Mouse (Mus musculus) bone marrow, adult 2 months (tissue): Measurements from ENCODE around the gene Mipep. TPM values are rescaled to one million over a fixed set of nuclear protein-coding genes. Genes with fewer than 3 reads are reported as not detected.

Experiments used
- H3K27ac ChIP-seq: fragments of 200-500 bp; 2 replicates; pipeline ENCODE4 v1.5.1; 2012; ENCODE audit warnings: low read depth, mild to moderate bottlenecking, control low read depth, inconsistent platforms, low read length; ENCODE audit not compliant: control insufficient read depth, poor library complexity, insufficient read depth
- H3K4me1 ChIP-seq: fragments of 200-500 bp; 2 replicates; pipeline ENCODE4 v1.6.1; 2011; ENCODE audit warnings: low read length; ENCODE audit not compliant: control insufficient read depth, insufficient read depth
- H3K4me3 ChIP-seq: fragments of 200-500 bp; replicated peaks from 2 replicates; pipeline ENCODE3; 2011; ENCODE audit warnings: mild to moderate bottlenecking, low read depth, low read length, control low read depth; ENCODE audit not compliant: control insufficient read depth
- CTCF ChIP-seq: fragments of 200-500 bp; IDR thresholded peaks from 2 replicates; pipeline ENCODE4 v1.5.1; 2011; ENCODE audit warnings: low read length, control low read depth; ENCODE audit not compliant: control insufficient read depth, insufficient read depth
- POLR2A ChIP-seq: fragments of 200-500 bp; IDR thresholded peaks from 2 replicates; pipeline ENCODE4 v1.6.1; 2011; ENCODE audit warnings: low read depth, mild to moderate bottlenecking, control low read depth, low read length, borderline replicate concordance; ENCODE audit not compliant: control insufficient read depth
- WGBS: fragments of 180-500 bp; shearing (Covaris S2); methylation state at CpG from one replicate; pipeline ENCODE4 v1.1.7; 2018; 5-methylcytosine and 5-hydroxymethylcytosine counted together
- polyA plus RNA-seq: library from polyadenylated mRNA; stranded (reverse); fragments of >200 nt; gene quantifications from 2 replicates; pipeline ENCODE4 v1.2.4, GENCODE M21; 2011; ENCODE audit warnings: low replicate concordance; ENCODE audit not compliant: missing spikeins, insufficient read depth, insufficient read length

The Mipep gene
- polyA plus RNA-seq, 1 experiment, result 3.4 TPM

DNA sequence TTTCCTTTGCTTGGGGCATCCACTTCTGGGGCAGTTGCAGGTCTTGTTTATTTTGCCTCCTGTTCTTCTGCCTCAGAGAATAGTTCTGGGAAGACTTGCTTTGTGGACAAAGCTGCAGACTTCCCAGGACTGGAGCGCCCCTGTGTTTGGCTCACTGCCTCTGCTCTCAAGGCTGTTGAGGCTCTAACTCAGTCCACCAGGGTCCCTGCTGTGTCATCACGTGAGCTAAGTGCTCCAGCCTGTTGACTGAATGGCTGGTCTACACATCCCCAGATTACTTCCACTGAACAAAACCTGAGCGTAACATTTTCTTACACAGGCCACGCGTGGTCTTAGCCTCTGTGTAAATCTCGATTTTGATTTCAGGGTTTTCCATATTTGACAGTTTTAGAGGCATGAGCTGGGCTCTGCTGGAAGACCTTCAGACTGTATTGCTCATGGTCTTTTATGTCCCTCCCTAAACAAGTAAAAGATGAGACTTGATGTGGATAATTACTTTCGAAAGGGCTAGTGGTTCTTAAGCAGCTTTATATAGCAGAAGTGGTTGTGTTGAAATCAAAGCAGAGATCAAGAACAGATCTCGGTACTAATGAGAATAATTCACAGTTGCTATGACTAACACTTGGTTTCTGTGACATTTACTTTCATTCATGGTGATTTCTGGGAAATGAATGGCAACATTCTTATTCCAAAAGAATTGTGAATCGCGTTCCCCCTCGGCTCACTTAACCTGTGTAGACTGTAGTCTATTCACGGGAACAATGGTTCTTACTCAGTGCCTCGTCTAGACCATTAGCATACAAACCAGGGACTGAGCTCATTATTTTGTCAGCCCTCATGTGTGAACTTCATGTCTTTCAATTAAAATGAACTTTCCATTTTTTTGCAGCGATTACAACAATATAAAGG lies 31.2 kb upstream of the Mipep start:
- no peak overlapping the region for H3K4me3 ChIP-seq
- WGBS, result 74% methylated on average over 14 of the region's 14 CpGs
- no peak for TF ChIP-seq POLR2A
- no peak for TF ChIP-seq CTCF
- H3K4me1 ChIP-seq, result peaks cover 8% of the 10 kb centered on the region; the same call in 1 of the 2 replicates
- H3K27ac ChIP-seq, result peak overlapping the region; percentile 20; the same call in 1 of the 2 replicates

DNA sequence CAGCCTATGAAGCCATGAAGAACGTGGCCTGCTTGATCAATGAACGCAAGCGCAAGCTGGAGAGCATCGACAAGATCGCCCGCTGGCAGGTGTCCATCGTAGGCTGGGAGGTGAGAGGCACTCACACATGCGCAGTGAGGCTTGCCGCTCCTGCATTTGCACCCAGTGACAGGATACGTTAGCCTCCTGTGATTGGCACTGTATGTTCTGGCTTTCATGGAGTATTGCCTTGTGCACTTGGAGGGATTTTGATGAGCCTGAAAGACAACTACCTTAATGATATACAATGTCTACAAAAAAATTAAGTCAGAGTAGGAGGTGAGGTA lies 30.6 kb upstream of the Mipep start:
- Histone ChIP-seq H3K4me3 (no peak overlapping the region), H3K27ac (no peak overlapping the region), H3K4me1 (peaks cover 11% of the 10 kb centered on the region; the same call in 1 of the 2 replicates)
- WGBS, result 94% methylated on average over 10 of the region's 10 CpGs
- TF ChIP-seq POLR2A (no peak), CTCF (no peak)

DNA sequence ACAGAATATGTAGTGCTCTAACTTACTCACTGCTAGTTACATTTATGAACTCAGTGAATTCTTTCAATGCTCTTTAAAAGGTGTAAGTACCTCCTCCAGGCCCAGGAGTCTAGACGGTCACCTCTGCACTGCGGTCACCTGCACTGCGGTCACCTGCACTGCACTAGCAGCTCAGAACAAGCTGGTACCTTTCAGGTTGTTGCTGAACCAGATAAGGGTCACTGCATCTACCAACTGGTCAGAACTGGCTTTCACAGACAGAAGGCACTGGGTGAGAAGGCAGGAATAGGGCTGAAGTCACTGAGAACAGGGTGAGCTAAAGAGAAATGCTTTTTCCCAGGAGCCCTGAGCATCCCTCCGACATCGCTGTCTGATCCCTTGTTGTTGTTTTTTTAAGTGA lies 29.7 kb upstream of the Mipep start:
- 95% methylated on average over 5 of the region's 5 CpGs for WGBS
- no peak for TF ChIP-seq CTCF
- TF ChIP-seq POLR2A, result no peak

DNA sequence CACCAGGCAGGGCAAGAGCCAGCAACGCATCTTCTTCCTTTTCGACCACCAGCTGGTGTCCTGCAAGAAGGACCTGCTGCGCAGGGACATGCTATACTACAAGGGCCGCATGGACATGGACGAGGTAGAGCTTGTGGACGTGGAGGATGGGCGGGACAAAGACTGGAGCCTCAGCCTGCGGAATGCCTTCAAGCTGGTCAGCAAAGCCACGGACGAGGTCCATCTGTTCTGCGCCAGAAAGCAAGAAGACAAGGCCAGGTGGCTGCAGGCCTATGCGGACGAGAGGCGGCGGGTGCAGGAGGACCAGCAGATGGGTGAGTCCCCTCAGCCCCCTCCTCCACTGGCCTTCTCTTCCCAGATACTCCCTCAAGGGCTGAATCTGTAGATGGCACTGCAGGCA lies 28.1 kb upstream of the Mipep start:
- H3K4me3 ChIP-seq, result no peak overlapping the region
- 88% methylated on average over 15 of the region's 15 CpGs for WGBS
- TF ChIP-seq CTCF, result no peak
- H3K27ac ChIP-seq, result no peak overlapping the region; the same call in 1 of the 2 replicates
- H3K4me1 ChIP-seq, result peaks cover 6% of the 10 kb centered on the region; the same call in 1 of the 2 replicates

More for the DNA sequence above, 29.7 kb upstream of the Mipep start:
- H3K27ac ChIP-seq, result no peak overlapping the region
- no peak overlapping the region for H3K4me3 ChIP-seq
- H3K4me1 ChIP-seq, result peaks cover 11% of the 10 kb centered on the region; the same call in 1 of the 2 replicates

DNA sequence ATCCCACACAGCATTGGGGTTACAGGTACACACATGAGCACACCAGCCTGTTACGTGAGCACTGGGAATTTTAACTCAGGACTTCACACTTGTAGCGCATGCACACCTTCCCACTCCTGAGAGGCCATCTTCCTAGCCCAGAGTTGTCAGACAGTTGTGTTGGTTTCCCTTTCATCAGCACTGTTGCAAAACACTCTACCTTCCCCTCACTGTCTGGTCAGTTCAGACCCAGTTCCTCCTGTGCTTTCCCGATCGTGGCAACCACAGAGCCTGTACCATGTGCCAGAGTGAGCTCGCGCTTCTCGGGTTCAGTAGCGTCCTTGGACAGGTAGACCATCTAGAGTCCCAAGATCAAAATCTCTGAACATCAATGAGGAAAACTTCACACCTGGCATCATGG lies 27.1 kb upstream of the Mipep start:
- Histone ChIP-seq H3K4me1 (peaks cover 6% of the 10 kb centered on the region; the same call in 1 of the 2 replicates), H3K4me3 (no peak overlapping the region), H3K27ac (peak overlapping the region; percentile 67; the same call in 1 of the 2 replicates)
- WGBS, result 44% methylated on average over 8 of the region's 8 CpGs
- no peak for TF ChIP-seq POLR2A
- no peak for TF ChIP-seq CTCF

DNA sequence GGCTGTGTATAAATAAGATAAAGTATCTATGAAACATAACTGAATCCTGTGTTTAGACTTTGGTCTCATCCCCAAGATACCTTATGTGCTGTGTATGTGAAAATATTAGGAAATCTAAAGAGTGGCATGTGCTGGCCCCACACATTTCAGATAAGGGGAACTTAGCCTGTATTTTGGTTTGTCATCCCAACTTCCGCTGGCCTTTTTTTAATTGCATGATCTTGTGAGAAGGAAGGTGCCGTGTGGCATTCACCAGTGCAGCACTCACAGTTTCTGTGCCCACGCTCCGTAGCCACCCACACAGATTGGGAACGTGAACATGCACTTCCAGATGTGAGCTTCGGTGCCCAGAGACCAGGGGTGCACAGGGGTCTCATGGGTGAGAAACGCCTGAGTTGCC lies 26.7 kb upstream of the Mipep start:
- TF ChIP-seq CTCF (no peak), POLR2A (0 out of 2 replicates have a peak, but pooled peaks have one; percentile 10)
- 45% methylated on average over 7 of the region's 7 CpGs for WGBS
- H3K4me3 ChIP-seq, result no peak overlapping the region
- H3K4me1 ChIP-seq, result peaks cover 6% of the 10 kb centered on the region; the same call in 1 of the 2 replicates
- H3K27ac ChIP-seq, result peak overlapping the region; percentile 49

DNA sequence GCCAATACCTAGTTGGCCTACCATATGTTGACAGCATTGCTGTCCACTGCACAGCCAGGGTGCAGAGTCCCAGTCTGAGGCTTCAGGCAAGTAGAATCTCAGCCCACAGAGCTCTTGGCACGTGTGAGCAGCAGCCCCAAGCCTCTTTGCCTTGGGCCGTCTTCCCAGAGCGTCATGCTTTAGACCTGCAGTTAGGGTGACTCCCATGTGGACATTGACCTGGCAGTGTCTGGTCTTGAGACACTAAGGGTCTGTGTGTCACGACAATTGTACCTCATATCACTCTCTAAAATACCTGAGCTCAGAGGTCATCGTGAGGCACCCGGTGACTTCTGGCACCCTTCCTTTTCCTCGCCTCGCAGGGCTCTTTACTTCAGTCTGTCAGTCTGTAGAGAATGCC lies 25.3 kb upstream of the Mipep start:
- 85% methylated on average over 8 of the region's 8 CpGs for WGBS
- H3K4me3 ChIP-seq, result no peak overlapping the region
- TF ChIP-seq POLR2A (no peak), CTCF (no peak)
- no peak overlapping the region for H3K27ac ChIP-seq
- H3K4me1 ChIP-seq, result peaks cover 5% of the 10 kb centered on the region; the same call in 1 of the 2 replicates

DNA sequence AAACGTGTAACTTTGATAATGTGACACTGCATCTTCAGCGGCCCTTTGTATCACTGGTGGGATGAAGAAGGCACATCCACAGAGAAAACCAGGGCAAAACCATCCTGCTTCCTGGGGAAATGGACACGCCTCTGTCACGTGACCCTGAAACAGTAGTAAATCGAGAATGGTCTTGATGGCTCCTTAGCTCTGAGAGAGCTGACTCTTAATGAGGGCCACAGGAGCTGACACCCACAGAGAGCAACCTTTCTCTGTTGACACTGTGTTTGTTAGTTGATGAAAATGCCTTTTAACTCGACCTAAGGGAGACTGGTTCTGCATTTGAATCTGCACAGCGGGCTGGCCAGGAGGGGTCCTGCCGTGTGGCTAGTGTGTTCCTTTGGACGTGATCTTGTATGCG lies 22.6 kb upstream of the Mipep start:
- 77% methylated on average over 10 of the region's 10 CpGs for WGBS
- H3K4me1 ChIP-seq, result peaks cover 6% of the 10 kb centered on the region
- H3K27ac ChIP-seq, result no peak overlapping the region
- TF ChIP-seq CTCF, result no peak
- TF ChIP-seq POLR2A, result no peak
- no peak overlapping the region for H3K4me3 ChIP-seq
